Mouse (Mus musculus): ENCODE data around the gene S100a6.

DNA sequence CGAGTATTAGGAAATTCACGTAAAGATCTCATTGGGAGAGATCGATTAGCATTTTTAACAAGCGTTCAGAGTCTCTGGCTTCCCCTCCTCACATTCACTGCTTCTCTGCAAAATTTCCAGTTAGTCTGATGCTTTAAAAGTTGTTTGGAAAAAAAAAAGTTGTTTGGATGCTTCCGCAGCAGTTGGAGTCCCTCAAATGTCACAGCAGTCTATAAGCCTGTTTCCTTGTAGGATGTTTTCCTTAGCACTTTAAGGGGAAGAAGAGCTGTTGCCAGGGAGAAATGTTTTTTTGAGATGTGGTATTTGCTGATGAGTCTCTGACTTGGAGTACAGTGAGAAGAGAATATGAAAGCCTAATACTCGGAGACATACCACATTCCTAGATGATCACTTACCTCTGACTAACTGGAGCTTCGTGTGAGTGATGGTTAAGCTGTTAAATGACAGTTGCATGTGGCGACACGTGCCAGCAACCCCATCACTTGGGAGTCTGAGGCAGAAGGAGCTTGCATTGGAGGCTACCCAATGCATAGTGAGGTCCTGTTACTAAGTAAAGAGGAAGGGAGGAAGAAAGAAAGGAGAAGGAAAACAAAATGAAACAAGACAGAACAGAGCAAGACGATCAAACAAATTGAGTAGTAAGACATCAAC is 36.2 kb upstream of the S100a6 start:
- TF ChIP-seq TAL1 (IDR thresholded peaks at IDR 0.05; ENCODE audit: low read length) (no peak), GATA1 (IDR thresholded peaks at IDR 0.05; ENCODE audit: low read length) (no peak)

Measured in erythroblast, embryonic 14.5 days (primary cell).